Mouse (Mus musculus): ENCODE measurements at regions not wholly inside any gene's neighbourhood (a gene's known extent, or its start where the extent isn't known, plus 50 kb on each side); places are given as distances from the start of the nearest gene placed in this dataset.
A peak's percentile ranks its signal among the peaks of the same experiment; 100 is the strongest.

DNA sequence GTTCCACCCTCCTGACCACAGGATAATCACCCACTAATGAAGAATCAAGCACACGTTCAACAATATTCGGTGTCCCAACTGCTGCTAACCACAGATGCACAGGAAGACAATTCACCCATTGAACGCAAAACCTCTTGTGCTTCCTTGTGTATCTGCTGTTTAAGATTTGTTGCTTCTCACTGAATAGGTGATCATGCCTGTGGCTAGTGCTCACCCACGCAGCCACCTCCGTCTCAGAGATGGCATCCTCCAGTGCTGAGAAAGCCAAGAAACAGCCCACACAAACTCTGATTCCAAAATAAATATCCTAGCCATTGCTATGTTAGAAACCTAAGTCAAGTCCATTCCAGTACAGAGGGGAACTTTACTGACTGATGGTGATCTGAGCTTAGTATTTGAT lies 520.7 kb upstream of the Adamts16 start:
- H3K9me3 ChIP-seq (replicated peaks; ENCODE audit: low read length), result no peaks in the 10 kb centered on the region
- H3K4me1 ChIP-seq (ENCODE audit: control insufficient read depth in 1 of 2, insufficient read depth in 2 of 2), result peaks cover 11 to 23% of the 10 kb centered on the region in 2 experiments; a peak in 3 of 4 replicates
- TF ChIP-seq USF2 (conservative IDR thresholded peaks at IDR 0.05; ENCODE audit: low read depth, low read length) (no peak), HCFC1 (IDR thresholded peaks at IDR 0.05; ENCODE audit: low read depth, low read length) (no peak), NELFE (IDR thresholded peaks at IDR 0.05; ENCODE audit: low read depth, low read length) (no peak), KAT2A (IDR thresholded peaks at IDR 0.05; ENCODE audit: insufficient replicate concordance, low read length) (no peak), GABPA (IDR thresholded peaks at IDR 0.05; ENCODE audit: insufficient replicate concordance, low read depth, low read length) (no peak), NRF1 (IDR thresholded peaks at IDR 0.05; ENCODE audit: low read depth, low read length) (no peak), JUN (IDR thresholded peaks at IDR 0.05; ENCODE audit: insufficient read depth, low read depth, low read length) (no peak)
- no peaks in the 10 kb centered on the region for H3K79me2 ChIP-seq (replicated peaks; ENCODE audit: control insufficient read depth, extremely low read depth, insufficient read depth, poor library complexity, severe bottlenecking)
- H3K36me3 ChIP-seq (replicated peaks in 1 of 2; ENCODE audit: control insufficient read depth in 1 of 2, insufficient read depth in 1 of 2, low read length in 1 of 2), result no peaks in the 10 kb centered on the region
- H3K9ac ChIP-seq (ENCODE audit: insufficient read depth, low read depth), result no peak overlapping the region
- no peak overlapping the region for H3K4me2 ChIP-seq (ENCODE audit: insufficient read depth, low read depth, poor library complexity, severe bottlenecking)
- in situ Hi-C loops (cut with MboI; ENCODE audit: low pct_ligation_motif_present, low pct_unique_long_range_greater_than_20kb, low sequenced_read_pairs) (no loop called here), dilution Hi-C loops (cut with MboI; ENCODE audit: extremely low pct_ligation_motif_present, extremely low pct_unique_long_range_greater_than_20kb, low sequenced_read_pairs) (no loop called here)
- DNase-seq (ENCODE audit: extremely low read depth), result no peak
- H3K27ac ChIP-seq (ENCODE audit: insufficient read depth, low read depth), result no peak overlapping the region
- H3K27me3 ChIP-seq (replicated peaks), result no peaks in the 10 kb centered on the region
- H3K4me3 ChIP-seq (replicated peaks in 1 of 3; ENCODE audit: low read depth in 2 of 3, low read length in 2 of 3, poor library complexity in 1 of 3), result no peak overlapping the region

DNA sequence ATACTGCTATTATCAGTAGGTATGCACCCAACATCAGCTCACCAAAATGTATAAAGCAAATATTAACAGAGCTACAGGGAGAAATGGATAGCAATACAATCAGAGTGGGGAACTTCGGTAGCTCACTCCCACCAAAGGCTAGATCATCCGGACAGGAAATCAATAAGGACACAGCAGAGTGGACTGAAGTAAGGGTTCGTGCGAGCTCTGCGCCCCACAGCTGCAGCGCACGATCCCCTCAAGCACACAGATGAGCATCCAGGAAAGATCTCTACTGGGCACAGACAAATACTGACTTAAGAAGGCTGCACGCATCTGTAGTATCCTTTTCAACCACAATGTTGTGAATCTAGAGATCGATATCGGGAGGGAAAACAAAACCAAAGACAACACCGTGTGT lies 517.5 kb upstream of the Adamts16 start:
- dilution Hi-C loops (cut with MboI; ENCODE audit: extremely low pct_ligation_motif_present, extremely low pct_unique_long_range_greater_than_20kb, low sequenced_read_pairs) (no loop called here), in situ Hi-C loops (cut with MboI; ENCODE audit: low pct_ligation_motif_present, low pct_unique_long_range_greater_than_20kb, low sequenced_read_pairs) (no loop called here)
- Histone ChIP-seq H3K4me2 (ENCODE audit: insufficient read depth, low read depth, poor library complexity, severe bottlenecking) (peak overlapping the region; percentile 54), H3K27me3 (replicated peaks) (no peaks in the 10 kb centered on the region), H3K9me3 (replicated peaks; ENCODE audit: low read length) (no peaks in the 10 kb centered on the region), H3K79me2 (replicated peaks; ENCODE audit: control insufficient read depth, extremely low read depth, insufficient read depth, poor library complexity, severe bottlenecking) (no peaks in the 10 kb centered on the region), H3K36me3 (replicated peaks in 1 of 2; ENCODE audit: control insufficient read depth in 1 of 2, insufficient read depth in 1 of 2, low read length in 1 of 2) (no peaks in the 10 kb centered on the region), H3K27ac (ENCODE audit: insufficient read depth, low read depth) (peak overlapping the region; percentile 17; the same call in 1 of the 2 replicates), H3K9ac (ENCODE audit: insufficient read depth, low read depth) (peak overlapping the region; percentile 18), H3K4me3 (replicated peaks in 1 of 3; ENCODE audit: low read depth in 2 of 3, low read length in 2 of 3, poor library complexity in 1 of 3) (peak overlapping the region; percentile 1 to 17 (median 7)), H3K4me1 (ENCODE audit: control insufficient read depth in 1 of 2, insufficient read depth in 2 of 2) (peaks cover 8 to 16% of the 10 kb centered on the region in 2 experiments; a peak in 3 of 4 replicates)
- no peak for TF ChIP-seq TBP (conservative IDR thresholded peaks at IDR 0.05; ENCODE audit: low read depth, low read length)
- TF ChIP-seq MEF2A (IDR thresholded peaks at IDR 0.05; ENCODE audit: borderline replicate concordance, low read depth, low read length), result no peak
- no peak for TF ChIP-seq PAX5 (IDR thresholded peaks at IDR 0.05; ENCODE audit: low read length)
- TF ChIP-seq POLR2A (IDR thresholded peaks at IDR 0.05; ENCODE audit: low read depth, low read length), result no peak
- TF ChIP-seq MAFK (IDR thresholded peaks at IDR 0.05; ENCODE audit: insufficient replicate concordance, low read length), result no peak
- no peak for TF ChIP-seq CHD2 (IDR thresholded peaks at IDR 0.05; ENCODE audit: low read length)
- no peak for TF ChIP-seq JUND (conservative IDR thresholded peaks at IDR 0.05; ENCODE audit: low read depth, low read length)
- no peak for TF ChIP-seq MXI1 (IDR thresholded peaks at IDR 0.05; ENCODE audit: low read depth, low read length)
- no peak for TF ChIP-seq ELF1 (IDR thresholded peaks at IDR 0.05; ENCODE audit: low read depth, low read length)
- no peak for TF ChIP-seq MYC (IDR thresholded peaks at IDR 0.05; ENCODE audit: low read depth, low read length)
- TF ChIP-seq SMC3 (IDR thresholded peaks at IDR 0.05; ENCODE audit: low read depth, low read length), result no peak
- no peak for TF ChIP-seq POLR2AphosphoS2 (IDR thresholded peaks at IDR 0.05; ENCODE audit: low read depth, low read length)
- TF ChIP-seq UBTF (IDR thresholded peaks at IDR 0.05; ENCODE audit: low read depth, low read length), result no peak
- no peak for TF ChIP-seq TCF12 (IDR thresholded peaks at IDR 0.05; ENCODE audit: low read depth, low read length)
- no peak for TF ChIP-seq ETS1 (conservative IDR thresholded peaks at IDR 0.05; ENCODE audit: low read depth, low read length)
- no peak for DNase-seq (ENCODE audit: extremely low read depth)

Data from CH12.LX (cell line).